Mouse (Mus musculus) intestine, embryonic 15.5 days (tissue): ENCODE data around the gene Ak1. TPM values are rescaled to one million over a fixed set of nuclear protein-coding genes. Genes with fewer than 3 reads are reported as not detected.

Experiments used
- ATAC-seq: fragments of 200-750 bp; cut with Nextera tagmentation; 2 replicates; pipeline ENCODE4 v1.8.0; 2017; ENCODE audit warnings: moderate TSS enrichment, moderate library complexity
- H3K27ac ChIP-seq: fragments of 300-500 bp; sonication (generic); 2 replicates; pipeline ENCODE4 v1.5.1; 2015; ENCODE audit warnings: mild to moderate bottlenecking, inconsistent platforms
- H3K27me3 ChIP-seq: fragments of 300-500 bp; sonication (generic); replicated peaks from 2 replicates; pipeline ENCODE4 v1.6.1; 2015; ENCODE audit warnings: inconsistent platforms
- H3K36me3 ChIP-seq: fragments of 300-500 bp; sonication (generic); 2 replicates; pipeline ENCODE4 v1.6.1; 2015; ENCODE audit warnings: inconsistent platforms
- H3K4me1 ChIP-seq: fragments of 300-500 bp; sonication (generic); replicated peaks from 2 replicates; pipeline ENCODE4 v1.6.1; 2015; ENCODE audit warnings: inconsistent platforms
- H3K4me2 ChIP-seq: fragments of 300-500 bp; sonication (generic); replicated peaks from 2 replicates; pipeline ENCODE4 v1.6.1; 2015; ENCODE audit warnings: mild to moderate bottlenecking, inconsistent platforms
- H3K4me3 ChIP-seq: fragments of 300-500 bp; sonication (generic); replicated peaks from 2 replicates; pipeline ENCODE4 v1.5.1; 2015; ENCODE audit warnings: inconsistent platforms
- H3K9ac ChIP-seq: fragments of 300-500 bp; sonication (generic); 2 replicates; pipeline ENCODE4 v1.6.1; 2015; ENCODE audit warnings: inconsistent platforms
- H3K9me3 ChIP-seq: fragments of 300-500 bp; sonication (generic); 2 replicates; pipeline ENCODE4 v1.6.1; 2016; ENCODE audit warnings: inconsistent platforms
- WGBS: fragments of 180-500 bp; shearing (Covaris S2); methylation state at CpG from one replicate; pipeline ENCODE4 v1.1.7; 2015; 5-methylcytosine and 5-hydroxymethylcytosine counted together
- polyA plus RNA-seq: library from polyadenylated mRNA; unstranded; fragments of >200 nt; fragmentation: Nextera tagmentation; extraction: Ambion mirVana; gene quantifications from 2 replicates; pipeline ENCODE4 v1.2.1, GENCODE M21; 2015

Gene Ak1
- polyA plus RNA-seq, result 19.2 and 19.6 TPM in 2 replicates

GRCm38 (mm10) chr2:32621517-32621859 is at the start of gene Ak1:
Gene Ak1, plus strand, starts transcription at chr2:32621758.
- Histone ChIP-seq H3K4me3 (no peak within 1 kb of the TSS), H3K9ac (peak within 1 kb of the TSS; percentile 31), H3K4me1 (peaks cover 52% of the 10 kb centered on the region), H3K27ac (peak within 1 kb of the TSS; percentile 91), H3K4me2 (peak within 1 kb of the TSS; percentile 43), H3K27me3 (no peaks in the 10 kb centered on the region), H3K9me3 (no peaks in the 10 kb centered on the region), H3K36me3 (no peaks in the 10 kb centered on the region; the same call in 1 of the 2 replicates)
- ATAC-seq, result no peak; the same call in 1 of the 2 replicates
- WGBS, result 22% methylated on average over 7 of the region's 7 CpGs

- WGBS, result 91% methylated on average over 11 of the region's 11 CpGs
- Histone ChIP-seq H3K4me2 (peak overlapping the region; percentile 22; the same call in 1 of the 2 replicates), H3K27me3 (0 out of 2 replicates have a peak, but pooled peaks cover 3% of the 10 kb centered on the region), H3K36me3 (peaks cover 15% of the 10 kb centered on the region), H3K9ac (no peak overlapping the region), H3K4me3 (no peak overlapping the region), H3K27ac (no peak overlapping the region), H3K4me1 (peaks cover 19% of the 10 kb centered on the region), H3K9me3 (no peaks in the 10 kb centered on the region)
- no peak for ATAC-seq
Observed at GRCm38 (mm10) chr2:32572196-32572595, 49.4 kb upstream of the Ak1 start.

DNA sequence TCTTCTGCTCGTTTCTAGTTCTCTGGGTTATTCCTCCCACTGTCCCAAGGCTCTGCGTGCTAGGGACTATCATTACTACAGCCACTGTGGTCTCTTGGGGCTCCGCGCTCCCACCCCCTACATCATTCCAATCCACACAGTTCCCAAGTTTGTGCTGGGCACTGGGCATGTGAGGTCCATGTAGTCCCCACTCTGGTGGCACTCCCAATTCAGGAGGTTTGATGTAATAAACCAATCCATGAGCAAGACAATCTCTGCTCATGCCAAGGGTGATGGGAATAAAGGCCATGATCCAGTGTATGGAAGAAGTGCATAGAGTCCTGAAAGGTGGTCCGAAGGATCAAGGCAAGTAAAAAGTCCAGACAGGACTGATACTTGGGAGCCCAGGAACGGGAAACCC is 47.1 kb upstream of the Ak1 start, which contains the start of gene Pip5kl1:
Gene Pip5kl1, plus strand, starts transcription at position 301 of the 400 bp plus-strand sequence.
- no peak within 1 kb of the TSS for H3K27ac ChIP-seq
- H3K9me3 ChIP-seq, result no peaks in the 10 kb centered on the region
- peak within 1 kb of the TSS; percentile 87 for H3K4me2 ChIP-seq
- H3K4me1 ChIP-seq, result peaks cover 19% of the 10 kb centered on the region
- 76% methylated on average over 6 of the region's 6 CpGs for WGBS
- H3K27me3 ChIP-seq, result peaks cover 18% of the 10 kb centered on the region; the same call in 1 of the 2 replicates
- peak within 1 kb of the TSS; percentile 37 for H3K4me3 ChIP-seq
- H3K36me3 ChIP-seq, result 0 out of 2 replicates have a peak, but pooled peaks cover 3% of the 10 kb centered on the region
- peak within 1 kb of the TSS; percentile 46 for H3K9ac ChIP-seq
- no peak for ATAC-seq

DNA sequence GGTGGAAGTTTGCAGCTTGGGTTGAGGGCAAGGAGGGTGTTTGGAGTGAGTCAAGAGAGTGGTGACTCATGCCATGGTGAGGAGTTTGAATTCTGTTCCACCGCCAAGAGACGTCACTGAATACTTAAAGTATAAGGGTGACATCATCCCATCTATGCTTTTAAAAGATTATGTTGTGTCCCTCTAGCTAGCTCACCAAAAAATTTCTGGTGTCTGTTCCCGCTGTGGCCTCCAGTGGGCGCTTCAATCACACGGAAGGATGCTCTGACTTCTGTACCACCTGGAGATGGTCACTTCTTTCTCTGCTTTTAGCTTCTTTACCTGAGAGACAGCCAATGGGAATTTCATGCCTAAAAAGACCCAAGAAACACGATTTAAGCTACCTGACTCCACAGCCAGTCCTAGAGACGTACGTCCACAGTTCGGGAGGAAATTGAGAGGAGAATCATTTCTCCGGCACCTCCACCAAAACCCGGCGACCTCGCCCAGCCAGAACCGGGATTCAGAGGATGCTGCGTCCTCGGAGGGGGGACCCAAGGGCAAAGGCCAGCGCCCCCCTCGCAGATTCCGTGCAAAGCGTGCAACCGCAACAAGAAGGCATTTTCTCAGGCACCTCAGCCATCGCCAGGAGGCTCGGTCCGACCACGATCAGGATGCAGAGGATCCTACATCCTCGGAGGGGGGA is 46.5 kb upstream of the Ak1 start:
- peak overlapping the region; percentile 37 for H3K4me3 ChIP-seq
- H3K36me3 ChIP-seq, result 0 out of 2 replicates have a peak, but pooled peaks cover 3% of the 10 kb centered on the region
- no peaks in the 10 kb centered on the region for H3K9me3 ChIP-seq
- H3K4me1 ChIP-seq, result peaks cover 19% of the 10 kb centered on the region
- no peak overlapping the region for H3K27ac ChIP-seq
- 2% methylated on average over 26 of the region's 26 CpGs for WGBS
- ATAC-seq, result no peak
- peak overlapping the region; percentile 46 for H3K9ac ChIP-seq
- H3K27me3 ChIP-seq, result peaks cover 21% of the 10 kb centered on the region; the same call in 1 of the 2 replicates
- H3K4me2 ChIP-seq, result peak overlapping the region; percentile 87

GRCm38 (mm10) chr2:32575586-32576160 is 45.9 kb upstream of the Ak1 start, which contains the start of gene 9430097D07Rik:
Gene 9430097D07Rik, minus strand, starts transcription at chr2:32575684.
- Histone ChIP-seq H3K27ac (no peak within 1 kb of the TSS), H3K4me2 (peak within 1 kb of the TSS; percentile 87), H3K27me3 (peaks cover 21% of the 10 kb centered on the region; the same call in 1 of the 2 replicates), H3K36me3 (0 out of 2 replicates have a peak, but pooled peaks cover 3% of the 10 kb centered on the region), H3K4me1 (peaks cover 19% of the 10 kb centered on the region), H3K9me3 (no peaks in the 10 kb centered on the region), H3K9ac (peak within 1 kb of the TSS; percentile 46), H3K4me3 (peak within 1 kb of the TSS; percentile 37)
- ATAC-seq, result peak; percentile 37; the same call in 1 of the 2 replicates
- WGBS, result 9% methylated on average over 28 of the region's 28 CpGs

- Histone ChIP-seq H3K4me1 (peaks cover 15% of the 10 kb centered on the region), H3K4me2 (no peak overlapping the region), H3K36me3 (0 out of 2 replicates have a peak, but pooled peaks cover 3% of the 10 kb centered on the region), H3K9me3 (no peaks in the 10 kb centered on the region), H3K27ac (no peak overlapping the region), H3K9ac (no peak overlapping the region), H3K4me3 (no peak overlapping the region), H3K27me3 (peaks cover 21% of the 10 kb centered on the region; the same call in 1 of the 2 replicates)
- ATAC-seq, result no peak
- 89% methylated on average over 9 of the region's 9 CpGs for WGBS
Observed at GRCm38 (mm10) chr2:32576532-32576931, 45.0 kb upstream of the Ak1 start.

DNA sequence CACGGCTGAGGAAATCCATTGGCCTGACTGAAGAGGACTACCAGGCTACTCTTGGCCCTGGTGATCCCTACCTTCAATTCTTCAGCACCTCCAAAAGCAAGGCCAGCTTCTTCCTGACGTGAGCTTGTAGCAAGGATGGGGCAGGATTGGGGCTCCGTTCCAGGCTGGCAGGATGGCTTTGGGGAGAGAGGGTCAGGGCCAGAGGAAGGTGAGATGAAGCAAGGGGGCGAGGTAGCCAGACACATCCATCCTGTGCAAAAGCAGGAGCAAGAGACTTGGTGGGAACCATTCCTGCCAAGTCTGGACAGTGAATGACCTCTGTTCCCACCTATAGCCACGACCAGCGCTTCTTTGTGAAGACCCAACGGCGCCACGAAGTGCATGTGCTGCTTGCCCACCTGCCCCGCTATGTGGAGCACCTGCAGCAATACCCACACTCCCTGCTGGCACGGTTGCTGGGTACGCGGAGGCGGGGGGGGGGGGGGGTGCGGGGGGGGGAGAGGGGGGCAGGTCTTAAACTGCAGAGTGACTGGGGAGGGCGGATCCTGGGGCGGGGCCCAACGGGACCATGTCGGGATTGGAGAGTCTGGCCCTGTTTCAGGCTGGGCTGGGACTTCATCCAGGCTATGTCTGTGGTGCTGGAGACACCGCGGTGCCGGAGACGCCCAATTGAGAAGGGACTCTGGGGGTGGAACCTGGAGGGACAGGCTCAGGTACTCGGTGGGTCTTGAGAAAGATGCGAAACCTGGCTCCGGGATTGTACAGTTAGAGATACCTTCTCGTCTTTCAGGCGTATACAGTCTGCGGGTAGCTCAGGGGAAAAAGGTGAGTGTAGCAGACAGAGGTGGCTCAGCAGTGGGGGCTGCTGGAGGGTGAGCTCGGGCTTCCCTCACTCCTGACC is 43.2 kb upstream of the Ak1 start:
- Histone ChIP-seq H3K27ac (no peak overlapping the region), H3K27me3 (peaks cover 21% of the 10 kb centered on the region; the same call in 1 of the 2 replicates), H3K4me1 (peaks cover 11% of the 10 kb centered on the region), H3K4me3 (no peak overlapping the region), H3K36me3 (0 out of 2 replicates have a peak, but pooled peaks cover under 1% of the 10 kb centered on the region), H3K9ac (no peak overlapping the region), H3K4me2 (no peak overlapping the region), H3K9me3 (no peaks in the 10 kb centered on the region)
- 38% methylated on average over 25 of the region's 30 CpGs for WGBS
- no peak for ATAC-seq

DNA sequence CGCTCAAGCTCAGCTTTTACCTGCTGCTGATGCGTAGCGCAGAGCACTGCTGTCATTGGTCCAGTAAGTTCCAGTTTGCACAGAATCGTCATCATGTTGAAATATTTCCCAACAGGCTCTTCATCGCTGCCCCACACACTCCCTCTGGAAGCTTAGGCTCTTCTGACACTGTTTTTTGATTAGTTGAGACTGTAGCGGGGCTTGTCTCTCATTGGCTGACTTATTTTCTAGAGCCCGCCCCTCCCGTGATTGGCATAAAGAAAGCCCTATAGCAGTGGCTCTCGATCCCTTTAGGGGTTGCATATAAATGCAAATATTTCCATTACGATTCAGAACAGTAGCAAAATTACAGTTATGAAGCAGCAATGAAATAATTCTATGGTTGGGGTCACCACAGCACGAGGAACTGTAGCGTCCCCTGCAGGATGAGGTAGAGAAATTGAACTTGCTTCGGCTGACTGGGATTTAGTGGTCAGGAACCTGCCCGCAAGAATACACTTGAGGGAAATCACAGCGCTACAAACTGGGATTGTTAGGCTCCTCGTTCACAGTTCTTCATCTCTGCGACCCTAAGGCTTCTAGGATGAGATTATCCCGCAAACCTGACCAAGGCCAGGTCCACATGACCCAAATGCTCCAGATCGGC is 40.0 kb upstream of the Ak1 start:
- no peaks in the 10 kb centered on the region for H3K9me3 ChIP-seq
- H3K27ac ChIP-seq, result no peak overlapping the region
- no peak overlapping the region for H3K9ac ChIP-seq
- peak overlapping the region; percentile 37 for H3K4me2 ChIP-seq
- H3K4me1 ChIP-seq, result 0 out of 2 replicates have a peak, but pooled peaks cover 5% of the 10 kb centered on the region
- ATAC-seq, result peak; percentile 44
- no peaks in the 10 kb centered on the region for H3K36me3 ChIP-seq
- H3K4me3 ChIP-seq, result 0 out of 2 replicates have a peak overlapping the region, but pooled peaks have one; percentile 10
- WGBS, result 40% methylated on average over 19 of the region's 19 CpGs
- peaks cover 18% of the 10 kb centered on the region; the same call in 1 of the 2 replicates for H3K27me3 ChIP-seq

DNA sequence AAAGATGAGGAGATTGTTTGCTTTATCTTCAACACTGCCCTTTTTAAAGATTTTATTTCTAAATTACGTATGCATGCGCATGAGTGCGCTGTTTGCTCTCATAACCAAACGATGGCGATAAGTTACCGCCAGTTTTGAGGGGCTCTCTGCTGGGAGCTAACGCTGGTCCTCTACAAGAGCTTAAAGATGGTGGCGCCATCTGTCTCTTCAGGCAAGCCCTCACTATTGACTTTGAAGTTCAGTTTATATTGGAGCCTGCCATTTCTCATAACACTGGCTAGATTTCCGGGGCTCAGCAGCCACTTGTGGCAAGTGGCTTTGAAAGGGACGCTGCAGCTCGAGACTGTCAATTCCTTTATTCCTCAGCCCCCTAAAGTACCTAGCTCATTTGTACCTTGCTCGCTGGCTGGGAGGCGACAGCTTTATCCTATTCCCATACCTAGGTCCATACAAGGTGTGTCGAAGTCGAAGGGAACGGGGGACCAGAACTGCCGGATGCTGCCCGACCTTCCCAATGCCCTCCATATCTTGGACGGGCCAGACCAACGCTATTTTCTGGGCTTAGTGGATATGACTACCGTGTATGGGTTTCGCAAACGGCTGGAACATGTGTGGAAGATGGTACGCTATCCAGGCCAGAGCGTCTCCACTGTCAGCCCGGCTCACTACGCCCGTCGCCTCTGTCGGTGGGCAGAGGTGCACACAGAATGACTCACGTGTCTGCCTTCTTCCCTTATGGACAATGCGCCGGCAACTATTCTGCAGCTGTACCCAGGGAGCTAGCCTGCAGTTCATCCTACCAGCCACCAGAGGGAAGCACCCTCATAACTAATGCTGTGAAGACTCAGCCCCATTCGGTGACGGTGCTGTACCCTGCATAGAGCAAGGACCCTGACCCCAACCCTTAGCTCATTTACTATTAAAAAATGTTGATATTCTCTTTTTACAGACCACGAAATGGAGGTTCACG is 38.4 kb upstream of the Ak1 start:
- H3K4me2 ChIP-seq, result peak overlapping the region; percentile 75
- H3K9ac ChIP-seq, result peak overlapping the region; percentile 29; the same call in 1 of the 2 replicates
- peaks cover 14% of the 10 kb centered on the region; the same call in 1 of the 2 replicates for H3K27me3 ChIP-seq

DNA sequence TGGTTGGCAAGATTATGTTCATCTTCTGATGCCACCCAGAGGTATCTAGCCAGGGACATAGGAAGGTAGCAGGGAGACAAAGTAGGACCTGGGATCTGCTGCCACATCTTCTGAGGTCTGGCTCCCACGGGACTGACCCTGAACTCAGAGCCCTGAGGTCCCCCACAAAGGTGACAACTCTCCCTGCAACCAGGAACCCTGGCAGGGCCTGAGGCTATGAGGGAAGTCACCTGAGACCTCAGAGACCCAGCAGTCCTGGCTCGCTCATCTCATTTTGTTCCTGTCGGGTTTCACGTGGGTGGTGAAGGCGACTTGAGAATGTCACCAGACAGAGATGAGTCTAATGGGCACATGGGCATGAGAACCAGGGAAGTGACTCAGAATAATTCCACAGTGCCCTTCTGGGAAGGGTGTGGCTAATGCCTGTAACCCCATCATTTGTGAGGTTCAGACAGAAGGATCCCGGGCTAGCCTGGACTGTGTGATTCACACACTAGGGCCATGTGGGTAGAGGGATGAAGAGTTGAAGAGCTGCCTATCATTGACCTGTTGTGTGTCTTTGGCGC is 36.3 kb upstream of the Ak1 start:
- Histone ChIP-seq H3K9ac (no peak overlapping the region), H3K4me2 (no peak overlapping the region), H3K27ac (no peak overlapping the region), H3K9me3 (no peaks in the 10 kb centered on the region), H3K36me3 (no peaks in the 10 kb centered on the region), H3K4me3 (no peak overlapping the region), H3K4me1 (peaks cover 17% of the 10 kb centered on the region; the same call in 1 of the 2 replicates), H3K27me3 (no peaks in the 10 kb centered on the region)
- WGBS, result 86% methylated on average over 7 of the region's 7 CpGs
- no peak for ATAC-seq

More for the DNA sequence above, 38.4 kb upstream of the Ak1 start:
- ATAC-seq, result peak; percentile 74
- Histone ChIP-seq H3K36me3 (no peaks in the 10 kb centered on the region), H3K4me1 (peaks cover 10% of the 10 kb centered on the region; the same call in 1 of the 2 replicates), H3K9me3 (no peaks in the 10 kb centered on the region), H3K27ac (no peak overlapping the region), H3K4me3 (peak overlapping the region; percentile 26)
- WGBS, result 13% methylated on average over 37 of the region's 37 CpGs
